Mouse (Mus musculus) neural tube, embryonic 15.5 days (tissue): Measurements from ENCODE around the gene Pard6a. TPM values are rescaled to one million over a fixed set of nuclear protein-coding genes. Genes with fewer than 3 reads are reported as not detected.

Source experiments
- ATAC-seq: fragments of 200-750 bp; cut with Nextera tagmentation; 2 replicates; pipeline ENCODE4 v1.8.0; 2017; ENCODE audit warnings: mild to moderate bottlenecking, moderate TSS enrichment, moderate library complexity; ENCODE audit not compliant: low FRiP score
- H3K27ac ChIP-seq: fragments of 300-500 bp; sonication (generic); replicated peaks from 2 replicates; pipeline ENCODE4 v1.5.1; 2015; ENCODE audit warnings: mild to moderate bottlenecking, inconsistent platforms
- H3K27me3 ChIP-seq: fragments of 300-500 bp; sonication (generic); replicated peaks from 2 replicates; pipeline ENCODE4 v1.6.1; 2015; ENCODE audit warnings: inconsistent platforms
- H3K36me3 ChIP-seq: fragments of 300-500 bp; sonication (generic); 2 replicates; pipeline ENCODE4 v1.6.1; 2015; ENCODE audit warnings: inconsistent platforms
- H3K4me1 ChIP-seq: fragments of 300-500 bp; sonication (generic); 2 replicates; pipeline ENCODE4 v1.6.1; 2015; ENCODE audit warnings: inconsistent platforms
- H3K4me2 ChIP-seq: fragments of 300-500 bp; sonication (generic); 2 replicates; pipeline ENCODE4 v1.6.1; 2015; ENCODE audit warnings: inconsistent platforms, mild to moderate bottlenecking, moderate library complexity
- H3K4me3 ChIP-seq: fragments of 300-500 bp; sonication (generic); replicated peaks from 2 replicates; pipeline ENCODE4 v1.5.1; 2015; ENCODE audit warnings: mild to moderate bottlenecking, inconsistent platforms
- H3K9ac ChIP-seq: fragments of 300-500 bp; sonication (generic); replicated peaks from 2 replicates; pipeline ENCODE4 v1.6.1; 2015; ENCODE audit warnings: mild to moderate bottlenecking, inconsistent platforms
- H3K9me3 ChIP-seq: fragments of 300-500 bp; sonication (generic); replicated peaks from 2 replicates; pipeline ENCODE4 v1.6.1; 2016; ENCODE audit warnings: inconsistent platforms
- WGBS: fragments of 180-500 bp; shearing (Covaris S2); methylation state at CpG from one replicate; pipeline ENCODE4 v1.1.7; 2015; ENCODE audit warnings: mixed read lengths; 5-methylcytosine and 5-hydroxymethylcytosine counted together
- polyA plus RNA-seq: library from polyadenylated mRNA; unstranded; fragments of >200 nt; fragmentation: Nextera tagmentation; extraction: Ambion mirVana; gene quantifications from 2 replicates; pipeline ENCODE4 v1.2.1, GENCODE M21; 2015

Pard6a gene
- 47.9 and 59.6 TPM in 2 replicates for polyA plus RNA-seq

GRCm38 (mm10) chr8:105700966-105701824, at the start of gene Pard6a, which contains the start of gene Acd:
Gene Pard6a (plus strand): TSS chr8:105701148.
Gene Acd (minus strand): TSS chr8:105701102.
- Histone ChIP-seq H3K27ac (peak within 1 kb of the TSS; percentile 97), H3K27me3 (no peaks in the 10 kb centered on the region), H3K9me3 (no peaks in the 10 kb centered on the region), H3K4me2 (peak within 1 kb of the TSS; percentile 96), H3K36me3 (peaks cover 42% of the 10 kb centered on the region), H3K4me1 (peaks cover 38% of the 10 kb centered on the region), H3K9ac (peak within 1 kb of the TSS; percentile 72), H3K4me3 (peak within 1 kb of the TSS; percentile 73)
- ATAC-seq, result peak; percentile 83
- under 1% methylated on average over 60 of the region's 60 CpGs for WGBS

- H3K9me3 ChIP-seq, result no peaks in the 10 kb centered on the region
- H3K27ac ChIP-seq, result no peak overlapping the region
- ATAC-seq, result no peak
- H3K4me3 ChIP-seq, result no peak overlapping the region
- H3K9ac ChIP-seq, result no peak overlapping the region
- no peaks in the 10 kb centered on the region; the same call in 1 of the 2 replicates for H3K36me3 ChIP-seq
- H3K27me3 ChIP-seq, result no peaks in the 10 kb centered on the region
- H3K4me2 ChIP-seq, result no peak overlapping the region
- H3K4me1 ChIP-seq, result no peaks in the 10 kb centered on the region
Measured at GRCm38 (mm10) chr8:105657641-105658040, 43.3 kb upstream of the Pard6a start.

- H3K9ac ChIP-seq, result no peak overlapping the region
- H3K9me3 ChIP-seq, result no peaks in the 10 kb centered on the region
- H3K4me1 ChIP-seq, result no peaks in the 10 kb centered on the region
- no peak overlapping the region for H3K27ac ChIP-seq
- no peak overlapping the region for H3K4me3 ChIP-seq
- 79% methylated on average over 3 of the region's 3 CpGs for WGBS
- H3K27me3 ChIP-seq, result no peaks in the 10 kb centered on the region
- H3K36me3 ChIP-seq, result peaks cover 22% of the 10 kb centered on the region
- no peak overlapping the region for H3K4me2 ChIP-seq
- ATAC-seq, result no peak
Measured at GRCm38 (mm10) chr8:105661167-105661566, 39.8 kb upstream of the Pard6a start.

GRCm38 (mm10) chr8:105677891-105678290, 23.1 kb upstream of the Pard6a start:
- Histone ChIP-seq H3K27ac (no peak overlapping the region), H3K4me1 (no peaks in the 10 kb centered on the region), H3K36me3 (peaks cover 81% of the 10 kb centered on the region), H3K9ac (no peak overlapping the region), H3K4me3 (no peak overlapping the region), H3K27me3 (no peaks in the 10 kb centered on the region), H3K9me3 (no peaks in the 10 kb centered on the region), H3K4me2 (no peak overlapping the region)
- no peak for ATAC-seq
- 94% methylated on average over 1 of the region's 1 CpGs for WGBS

GRCm38 (mm10) chr8:105685325-105685724, 15.6 kb upstream of the Pard6a start:
- H3K9me3 ChIP-seq, result no peaks in the 10 kb centered on the region
- H3K4me2 ChIP-seq, result no peak overlapping the region
- H3K27ac ChIP-seq, result no peak overlapping the region
- H3K4me1 ChIP-seq, result 0 out of 2 replicates have a peak, but pooled peaks cover 6% of the 10 kb centered on the region
- H3K27me3 ChIP-seq, result no peaks in the 10 kb centered on the region
- H3K4me3 ChIP-seq, result no peak overlapping the region
- no peak for ATAC-seq
- WGBS, result 78% methylated on average over 7 of the region's 7 CpGs
- no peak overlapping the region for H3K9ac ChIP-seq
- peaks cover 33% of the 10 kb centered on the region for H3K36me3 ChIP-seq

- H3K36me3 ChIP-seq, result peaks cover 28% of the 10 kb centered on the region
- no peak within 1 kb of the TSS for H3K4me3 ChIP-seq
- H3K27me3 ChIP-seq, result no peaks in the 10 kb centered on the region
- H3K9ac ChIP-seq, result no peak within 1 kb of the TSS
- ATAC-seq, result no peak; the same call in 1 of the 2 replicates
- H3K4me2 ChIP-seq, result peak within 1 kb of the TSS; percentile 34
- no peaks in the 10 kb centered on the region for H3K9me3 ChIP-seq
- WGBS, result 16% methylated on average over 26 of the region's 26 CpGs
- H3K27ac ChIP-seq, result no peak within 1 kb of the TSS
- H3K4me1 ChIP-seq, result 0 out of 2 replicates have a peak, but pooled peaks cover 6% of the 10 kb centered on the region
Measured at GRCm38 (mm10) chr8:105685796-105686308, 15.1 kb upstream of the Pard6a start, which contains the start of gene Carmil2. Gene Carmil2 (plus strand): TSS chr8:105686274.

- 68% methylated on average over 6 of the region's 6 CpGs for WGBS
- no peak overlapping the region for H3K4me3 ChIP-seq
- H3K27ac ChIP-seq, result no peak overlapping the region
- no peak overlapping the region for H3K4me2 ChIP-seq
- H3K9ac ChIP-seq, result no peak overlapping the region
- ATAC-seq, result no peak
- H3K9me3 ChIP-seq, result no peaks in the 10 kb centered on the region
- 0 out of 2 replicates have a peak, but pooled peaks cover 6% of the 10 kb centered on the region for H3K4me1 ChIP-seq
- H3K27me3 ChIP-seq, result no peaks in the 10 kb centered on the region
- peaks cover 21% of the 10 kb centered on the region for H3K36me3 ChIP-seq
Measured at GRCm38 (mm10) chr8:105686551-105686950, 14.4 kb upstream of the Pard6a start.

- Histone ChIP-seq H3K4me3 (no peak overlapping the region), H3K4me1 (0 out of 2 replicates have a peak, but pooled peaks cover 6% of the 10 kb centered on the region), H3K27ac (no peak overlapping the region), H3K9me3 (no peaks in the 10 kb centered on the region), H3K27me3 (no peaks in the 10 kb centered on the region), H3K36me3 (peaks cover 13% of the 10 kb centered on the region), H3K4me2 (no peak overlapping the region), H3K9ac (no peak overlapping the region)
- ATAC-seq, result no peak
- WGBS, result 72% methylated on average over 8 of the region's 8 CpGs
Measured at GRCm38 (mm10) chr8:105687512-105687911, 13.4 kb upstream of the Pard6a start.

GRCm38 (mm10) chr8:105688242-105688752, 12.7 kb upstream of the Pard6a start:
- no peaks in the 10 kb centered on the region for H3K9me3 ChIP-seq
- 82% methylated on average over 14 of the region's 14 CpGs for WGBS
- peaks cover 6% of the 10 kb centered on the region for H3K36me3 ChIP-seq
- no peak overlapping the region for H3K4me2 ChIP-seq
- 0 out of 2 replicates have a peak, but pooled peaks cover 7% of the 10 kb centered on the region for H3K4me1 ChIP-seq
- H3K27me3 ChIP-seq, result no peaks in the 10 kb centered on the region
- no peak overlapping the region for H3K27ac ChIP-seq
- no peak for ATAC-seq
- H3K4me3 ChIP-seq, result no peak overlapping the region
- H3K9ac ChIP-seq, result no peak overlapping the region

- Histone ChIP-seq H3K9me3 (no peaks in the 10 kb centered on the region), H3K4me1 (peaks cover 17% of the 10 kb centered on the region), H3K27ac (no peak overlapping the region), H3K4me3 (no peak overlapping the region), H3K9ac (no peak overlapping the region), H3K27me3 (no peaks in the 10 kb centered on the region), H3K36me3 (no peaks in the 10 kb centered on the region), H3K4me2 (no peak overlapping the region)
- no peak for ATAC-seq
- 69% methylated on average over 35 of the region's 35 CpGs for WGBS
Measured at GRCm38 (mm10) chr8:105689256-105689982, 11.5 kb upstream of the Pard6a start.

GRCm38 (mm10) chr8:105689983-105690360, 11.0 kb upstream of the Pard6a start:
- 92% methylated on average over 9 of the region's 9 CpGs for WGBS

More at GRCm38 (mm10) chr8:105689983-105690360, 11.0 kb upstream of the Pard6a start:
- no peak overlapping the region for H3K4me2 ChIP-seq
- H3K27ac ChIP-seq, result no peak overlapping the region
- H3K36me3 ChIP-seq, result no peaks in the 10 kb centered on the region
- H3K4me1 ChIP-seq, result peaks cover 22% of the 10 kb centered on the region
- H3K9me3 ChIP-seq, result no peaks in the 10 kb centered on the region
- ATAC-seq, result no peak
- H3K27me3 ChIP-seq, result no peaks in the 10 kb centered on the region
- H3K9ac ChIP-seq, result no peak overlapping the region
- no peak overlapping the region for H3K4me3 ChIP-seq
